Mouse (Mus musculus): ENCODE results near the gene Rps16. TPM values are rescaled to one million over a fixed set of nuclear protein-coding genes. Genes with fewer than 3 reads are reported as not detected.

Gene Rps16
- polyA plus RNA-seq (2012; fragmentation: generic; extraction: Trizol): 4,542 TPM

- Histone ChIP-seq H3K79me2 (ENCODE audit: control insufficient read depth, insufficient read depth) (peaks cover 18% of the 10 kb centered on the region), H3K4me2 (ENCODE audit: low read depth) (peak within 1 kb of the TSS; percentile 78), H3ac (ENCODE audit: control insufficient read depth, insufficient read length) (peak within 1 kb of the TSS; percentile 23), H3K27me3 (ENCODE audit: control insufficient read depth, insufficient read depth, insufficient read length) (no peaks in the 10 kb centered on the region), H3K4me3 (peak within 1 kb of the TSS; percentile 97), H3K36me3 (ENCODE audit: control insufficient read depth, insufficient read depth) (peaks cover 28% of the 10 kb centered on the region)
- peak; percentile 48 for TF ChIP-seq E2F4 (IDR thresholded peaks at IDR 0.05; ENCODE audit: insufficient read depth)
- no peak for TF ChIP-seq MYOG (IDR thresholded peaks at IDR 0.05; ENCODE audit: control insufficient read depth in 1 of 3, insufficient read depth in 1 of 3, insufficient read length in 2 of 3, low read depth in 2 of 3)
- TF ChIP-seq MAX (IDR thresholded peaks at IDR 0.05; ENCODE audit: low read depth): no peak
- peak; percentile 57 for TF ChIP-seq SRF (IDR thresholded peaks at IDR 0.05; ENCODE audit: control insufficient read depth, insufficient read length, low read depth)
- no peak for TF ChIP-seq REST (IDR thresholded peaks at IDR 0.05; ENCODE audit: insufficient read depth, insufficient read length)
- TF ChIP-seq USF1 (IDR thresholded peaks at IDR 0.05; ENCODE audit: low read depth): no peak
- TF ChIP-seq POLR2A (IDR thresholded peaks at IDR 0.05; ENCODE audit: insufficient read length, low read depth): peak; percentile 69
- no peak for TF ChIP-seq TCF12 (IDR thresholded peaks at IDR 0.05; ENCODE audit: insufficient read depth, poor library complexity, severe bottlenecking)
- no peak for TF ChIP-seq MYOD1 (IDR thresholded peaks at IDR 0.05; ENCODE audit: control insufficient read depth in 1 of 3, insufficient read length in 2 of 3, low read depth in 2 of 3)
- TF ChIP-seq CEBPB (IDR thresholded peaks at IDR 0.05; ENCODE audit: insufficient read depth, poor library complexity, severe bottlenecking): no peak
- peak; percentile 48 for TF ChIP-seq POLR2AphosphoS2 (IDR thresholded peaks at IDR 0.05; ENCODE audit: insufficient read length, low read depth)
- no peak for TF ChIP-seq TCF3 (IDR thresholded peaks at IDR 0.05; ENCODE audit: insufficient read length, low read depth)
These were observed at the start of gene Rps16 for GRCm38 (mm10) chr7:28350155-28350883. Gene Rps16, plus strand, starts transcription at chr7:28350652.

DNA sequence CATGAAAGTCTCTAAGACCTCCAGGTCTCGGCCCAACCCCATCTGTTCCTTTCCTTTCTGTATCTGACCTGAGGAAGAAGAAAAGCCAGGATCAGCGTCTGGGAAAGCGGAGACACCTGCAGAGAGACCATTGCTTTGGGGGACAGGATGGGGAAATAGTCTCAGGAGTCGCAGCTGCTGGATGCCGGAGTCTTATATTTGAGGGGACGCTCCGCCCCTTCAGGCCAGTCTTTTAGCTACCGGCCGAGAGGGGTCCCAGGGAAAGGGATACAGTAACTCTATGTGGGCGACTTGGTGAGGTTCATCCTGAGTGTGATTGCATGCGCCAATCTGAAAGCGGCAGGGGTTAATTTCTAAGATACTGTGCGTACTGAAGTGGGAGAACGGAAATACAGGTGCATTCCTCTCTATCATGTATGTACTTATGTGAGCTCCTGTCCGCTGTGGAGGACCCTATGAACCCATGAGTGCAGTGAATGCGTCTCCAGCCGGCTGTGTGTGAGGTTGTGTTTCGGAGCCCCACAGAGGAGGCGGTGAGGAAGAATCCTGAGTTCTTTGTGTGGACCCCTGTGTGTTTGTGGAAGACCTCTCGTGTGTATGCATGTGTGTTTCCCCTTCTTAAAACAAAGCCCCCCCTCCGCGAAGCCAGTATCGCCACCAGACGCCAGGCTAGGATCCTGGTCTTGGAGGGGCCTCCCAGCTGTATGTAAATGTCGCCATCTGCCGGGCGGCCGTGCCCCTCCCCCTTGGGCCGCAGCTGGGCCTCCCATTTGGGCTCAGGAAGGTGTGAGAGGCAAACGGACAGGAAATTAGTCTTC, 48.6 kb upstream of the Rps16 start, which contains the start of gene Dll3:
Gene Dll3 (minus strand): TSS at position 623 of the 818 bp plus-strand sequence.
- no peaks in the 10 kb centered on the region for H3K36me3 ChIP-seq (ENCODE audit: control insufficient read depth, insufficient read depth)
- no peak within 1 kb of the TSS for H3K4me3 ChIP-seq
- no peaks in the 10 kb centered on the region for H3K79me2 ChIP-seq (ENCODE audit: control insufficient read depth, insufficient read depth)
- peaks cover 33% of the 10 kb centered on the region for H3K27me3 ChIP-seq (ENCODE audit: control insufficient read depth, insufficient read depth, insufficient read length)
- no peak within 1 kb of the TSS for H3ac ChIP-seq (ENCODE audit: control insufficient read depth, insufficient read length)
- H3K4me2 ChIP-seq (ENCODE audit: low read depth): no peak within 1 kb of the TSS
- TF ChIP-seq POLR2A (IDR thresholded peaks at IDR 0.05; ENCODE audit: insufficient read length, low read depth): no peak

GRCm38 (mm10) chr7:28305641-28306040, 44.8 kb upstream of the Rps16 start:
- H3K27me3 ChIP-seq (ENCODE audit: control insufficient read depth, insufficient read depth, insufficient read length): peaks cover 4% of the 10 kb centered on the region
- no peak overlapping the region for H3K4me3 ChIP-seq
- H3ac ChIP-seq (ENCODE audit: control insufficient read depth, insufficient read length): no peak overlapping the region
- no peak for TF ChIP-seq E2F4 (IDR thresholded peaks at IDR 0.05; ENCODE audit: insufficient read depth)
- TF ChIP-seq REST (IDR thresholded peaks at IDR 0.05; ENCODE audit: insufficient read depth, insufficient read length): no peak
- TF ChIP-seq TCF12 (IDR thresholded peaks at IDR 0.05; ENCODE audit: insufficient read depth, poor library complexity, severe bottlenecking): no peak
- no peak for TF ChIP-seq MYOG (IDR thresholded peaks at IDR 0.05; ENCODE audit: control insufficient read depth in 1 of 3, insufficient read depth in 1 of 3, insufficient read length in 2 of 3, low read depth in 2 of 3)
- no peak for TF ChIP-seq POLR2A (IDR thresholded peaks at IDR 0.05; ENCODE audit: insufficient read length, low read depth)
- H3K4me2 ChIP-seq (ENCODE audit: low read depth): no peak overlapping the region
- H3K36me3 ChIP-seq (ENCODE audit: control insufficient read depth, insufficient read depth): no peaks in the 10 kb centered on the region
- no peaks in the 10 kb centered on the region for H3K79me2 ChIP-seq (ENCODE audit: control insufficient read depth, insufficient read depth)

DNA sequence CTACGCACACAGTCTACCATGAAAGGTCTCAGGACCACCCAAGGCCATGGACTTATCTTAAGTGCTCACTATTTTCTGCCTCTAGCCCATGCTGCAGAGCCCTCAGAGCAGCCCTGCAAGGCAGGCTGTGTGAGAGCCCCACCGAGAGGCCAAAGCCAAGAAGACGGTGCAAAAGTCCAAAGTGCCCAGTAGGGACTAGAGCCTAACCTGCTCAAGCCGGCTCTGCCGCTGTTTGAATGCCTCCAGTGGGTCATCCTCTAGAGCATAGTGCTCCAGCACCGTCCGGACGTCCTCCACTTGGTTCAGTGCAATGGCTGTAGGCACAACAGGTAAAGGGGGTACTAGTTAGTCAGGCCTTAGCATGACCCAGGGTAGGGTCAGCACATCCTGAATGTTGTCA, 44.2 kb upstream of the Rps16 start:
- Histone ChIP-seq H3K4me2 (ENCODE audit: low read depth) (no peak overlapping the region), H3K36me3 (ENCODE audit: control insufficient read depth, insufficient read depth) (no peaks in the 10 kb centered on the region), H3K4me3 (no peak overlapping the region), H3ac (ENCODE audit: control insufficient read depth, insufficient read length) (no peak overlapping the region), H3K79me2 (ENCODE audit: control insufficient read depth, insufficient read depth) (peaks cover 4% of the 10 kb centered on the region), H3K27me3 (ENCODE audit: control insufficient read depth, insufficient read depth, insufficient read length) (peaks cover 3% of the 10 kb centered on the region)
- no peak for TF ChIP-seq MAX (IDR thresholded peaks at IDR 0.05; ENCODE audit: low read depth)
- no peak for TF ChIP-seq TCF3 (IDR thresholded peaks at IDR 0.05; ENCODE audit: insufficient read length, low read depth)
- no peak for TF ChIP-seq E2F4 (IDR thresholded peaks at IDR 0.05; ENCODE audit: insufficient read depth)
- no peak for TF ChIP-seq REST (IDR thresholded peaks at IDR 0.05; ENCODE audit: insufficient read depth, insufficient read length)
- no peak for TF ChIP-seq USF1 (IDR thresholded peaks at IDR 0.05; ENCODE audit: low read depth)
- TF ChIP-seq POLR2A (IDR thresholded peaks at IDR 0.05; ENCODE audit: insufficient read length, low read depth): no peak
- TF ChIP-seq CEBPB (IDR thresholded peaks at IDR 0.05; ENCODE audit: insufficient read depth, poor library complexity, severe bottlenecking): no peak
- TF ChIP-seq POLR2AphosphoS2 (IDR thresholded peaks at IDR 0.05; ENCODE audit: insufficient read length, low read depth): no peak
- no peak for TF ChIP-seq MYOD1 (IDR thresholded peaks at IDR 0.05; ENCODE audit: control insufficient read depth in 1 of 3, insufficient read length in 2 of 3, low read depth in 2 of 3)
- no peak for TF ChIP-seq SRF (IDR thresholded peaks at IDR 0.05; ENCODE audit: control insufficient read depth, insufficient read length, low read depth)
- no peak for TF ChIP-seq MYOG (IDR thresholded peaks at IDR 0.05; ENCODE audit: control insufficient read depth in 1 of 3, insufficient read depth in 1 of 3, insufficient read length in 2 of 3, low read depth in 2 of 3)
- no peak for TF ChIP-seq TCF12 (IDR thresholded peaks at IDR 0.05; ENCODE audit: insufficient read depth, poor library complexity, severe bottlenecking)
